ENCODE assay signal across 9 mouse cellular contexts in the genomic region with DNA sequence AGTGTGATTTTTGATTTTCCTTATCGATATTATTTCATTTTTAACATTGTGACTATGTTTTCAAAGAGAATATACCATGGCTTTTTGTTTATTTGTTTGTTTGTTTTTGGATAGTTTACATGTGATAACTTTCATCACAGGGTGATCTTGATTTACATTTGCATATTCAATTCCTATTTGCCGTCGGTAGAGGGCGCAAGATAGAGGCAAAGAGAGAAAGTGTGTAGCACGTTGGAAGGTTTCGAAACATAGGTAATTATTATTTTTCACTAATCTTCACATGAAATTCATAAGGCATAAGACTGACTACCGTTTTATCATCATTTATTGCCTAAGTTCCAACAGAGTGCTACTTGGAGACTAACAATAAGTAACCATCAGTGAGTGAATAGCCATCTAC. TPM values are rescaled to one million over a fixed set of nuclear protein-coding genes. Genes with fewer than 3 reads are reported as not detected.
DNase-seq lines count a peak whose midpoint lies in the region; ATAC-seq lines count a peak whose summit lies in the region.
"Had no signal": no experiment of that assay in that cellular context is flagged by ENCODE, and none has a peak within 500 bp of the region (broad histone marks: within the 10 kb centered on the region; RNA-seq: fewer than 3 reads in every experiment).

No protein-coding gene starts in this region.

- no peak for ATAC-seq in embryonic facial prominence, embryonic 11.5 days (replicated peaks; ENCODE audit: insufficient number of reproducible peaks, low FRiP score, low TSS enrichment, low read depth)
- no peak for ATAC-seq in limb, embryonic 11.5 days (ENCODE audit: insufficient number of reproducible peaks, low FRiP score, low TSS enrichment, low read depth)
- ATAC-seq in forebrain, embryonic 15.5 days (replicated peaks) = no peak

- H3K9me3 ChIP-seq in embryonic facial prominence, embryonic 11.5 days (replicated peaks; ENCODE audit: control insufficient read depth, low read length) = no peaks in the 10 kb centered on the region
- H3K9me3 ChIP-seq in embryonic facial prominence, embryonic 10.5 days = no peaks in the 10 kb centered on the region
- no peaks in the 10 kb centered on the region for H3K9me3 ChIP-seq in limb, embryonic 11.5 days (ENCODE audit: control insufficient read depth, low read length)
- H3K9me3 ChIP-seq in limb, embryonic 10.5 days (replicated peaks) = no peaks in the 10 kb centered on the region
- no peaks in the 10 kb centered on the region for H3K9me3 ChIP-seq in forebrain, embryonic 15.5 days
- H3K9me3 ChIP-seq: lung, embryonic 15.5 days had no signal

- H3K27ac ChIP-seq in embryonic facial prominence, embryonic 11.5 days (replicated peaks; ENCODE audit: low read depth, low read length) = no peak overlapping the region
- H3K27ac ChIP-seq in embryonic facial prominence, embryonic 10.5 days (replicated peaks) = no peak overlapping the region
- H3K27ac ChIP-seq in limb, embryonic 11.5 days (replicated peaks; ENCODE audit: low read depth, low read length) = no peak overlapping the region
- H3K27ac ChIP-seq in limb, embryonic 10.5 days = no peak overlapping the region
- no peak overlapping the region for H3K27ac ChIP-seq in forebrain, embryonic 15.5 days (replicated peaks)
- H3K27ac ChIP-seq: lung, embryonic 15.5 days had no signal

- H3K4me1 ChIP-seq in embryonic facial prominence, embryonic 11.5 days (ENCODE audit: control insufficient read depth, insufficient read depth, low read length) = no peaks in the 10 kb centered on the region
- H3K4me1 ChIP-seq in embryonic facial prominence, embryonic 10.5 days = peaks cover 7% of the 10 kb centered on the region
- no peaks in the 10 kb centered on the region for H3K4me1 ChIP-seq in limb, embryonic 11.5 days (ENCODE audit: control insufficient read depth, insufficient read depth, low read length)
- peaks cover 6% of the 10 kb centered on the region; the same call in 1 of the 2 replicates for H3K4me1 ChIP-seq in limb, embryonic 10.5 days
- H3K4me1 ChIP-seq in forebrain, embryonic 15.5 days = no peaks in the 10 kb centered on the region
- H3K4me1 ChIP-seq: lung, embryonic 15.5 days had no signal

- H3K4me3 ChIP-seq in embryonic facial prominence, embryonic 11.5 days (ENCODE audit: low read depth, low read length) = no peak overlapping the region
- no peak overlapping the region for H3K4me3 ChIP-seq in embryonic facial prominence, embryonic 10.5 days
- H3K4me3 ChIP-seq in limb, embryonic 11.5 days (ENCODE audit: low read depth, low read length) = no peak overlapping the region
- no peak overlapping the region for H3K4me3 ChIP-seq in limb, embryonic 10.5 days
- no peak overlapping the region for H3K4me3 ChIP-seq in forebrain, embryonic 15.5 days
- H3K4me3 ChIP-seq: lung, embryonic 15.5 days had no signal

- WGBS in embryonic facial prominence, embryonic 11.5 days = 18% methylated on average over 7 of the region's 7 CpGs
- 24% methylated on average over 7 of the region's 7 CpGs for WGBS in embryonic facial prominence, embryonic 10.5 days
- WGBS in limb, embryonic 11.5 days = 20% methylated on average over 7 of the region's 7 CpGs
- WGBS in limb, embryonic 10.5 days = 23% methylated on average over 7 of the region's 7 CpGs
- 19% methylated on average over 7 of the region's 7 CpGs for WGBS in forebrain, embryonic 15.5 days

- no peak overlapping the region for H3K9ac ChIP-seq in embryonic facial prominence, embryonic 11.5 days (replicated peaks; ENCODE audit: low read length)
- no peak overlapping the region for H3K9ac ChIP-seq in limb, embryonic 11.5 days (ENCODE audit: low read length)
- no peak overlapping the region for H3K9ac ChIP-seq in forebrain, embryonic 15.5 days (replicated peaks)
- H3K9ac ChIP-seq: lung, embryonic 15.5 days had no signal

- peak; percentile 50 for DNase-seq in embryonic facial prominence, embryonic 11.5 days (ENCODE audit: low spot score)
- no peak for DNase-seq in embryonic facial prominence, embryonic 10.5 days (ENCODE audit: low spot score)
- peak; percentile 40 for DNase-seq in limb, embryonic 11.5 days (ENCODE audit: low spot score)
- DNase-seq in limb, embryonic 10.5 days (ENCODE audit: low spot score) = no peak
- DNase-seq in MN1 (ENCODE audit: low spot score) = peak; percentile 32
- peak; percentile 58 for DNase-seq in kidney, postnatal 14 days
- peak; percentile 20 for DNase-seq in retina, postnatal 7 days (ENCODE audit: low read depth, low spot score)

- no peaks in the 10 kb centered on the region for H3K27me3 ChIP-seq in embryonic facial prominence, embryonic 11.5 days (ENCODE audit: control insufficient read depth, insufficient read depth, low read length)
- H3K27me3 ChIP-seq in embryonic facial prominence, embryonic 10.5 days (replicated peaks; ENCODE audit: low read depth, poor library complexity, severe bottlenecking) = no peaks in the 10 kb centered on the region
- H3K27me3 ChIP-seq in limb, embryonic 11.5 days (ENCODE audit: control insufficient read depth, insufficient read depth, low read length) = no peaks in the 10 kb centered on the region
- 0 out of 2 replicates have a peak, but pooled peaks cover 4% of the 10 kb centered on the region for H3K27me3 ChIP-seq in limb, embryonic 10.5 days (ENCODE audit: low read depth, poor library complexity, severe bottlenecking)
- H3K27me3 ChIP-seq in forebrain, embryonic 15.5 days = no peaks in the 10 kb centered on the region
- H3K27me3 ChIP-seq: lung, embryonic 15.5 days had no signal

- no peaks in the 10 kb centered on the region for H3K36me3 ChIP-seq in embryonic facial prominence, embryonic 11.5 days (replicated peaks; ENCODE audit: control insufficient read depth, insufficient read depth, low read depth, low read length)
- H3K36me3 ChIP-seq in embryonic facial prominence, embryonic 10.5 days (replicated peaks) = no peaks in the 10 kb centered on the region
- H3K36me3 ChIP-seq in limb, embryonic 11.5 days (ENCODE audit: control insufficient read depth, insufficient read depth, low read length) = no peaks in the 10 kb centered on the region
- no peaks in the 10 kb centered on the region for H3K36me3 ChIP-seq in limb, embryonic 10.5 days
- no peaks in the 10 kb centered on the region for H3K36me3 ChIP-seq in forebrain, embryonic 15.5 days
- H3K36me3 ChIP-seq: lung, embryonic 15.5 days had no signal

- no peak overlapping the region for H3K4me2 ChIP-seq in embryonic facial prominence, embryonic 11.5 days (ENCODE audit: low read depth, low read length)
- no peak overlapping the region for H3K4me2 ChIP-seq in limb, embryonic 11.5 days (ENCODE audit: low read depth, severe bottlenecking)
- no peak overlapping the region for H3K4me2 ChIP-seq in forebrain, embryonic 15.5 days (replicated peaks)
- H3K4me2 ChIP-seq: lung, embryonic 15.5 days had no signal

RNA-seq across cellular contexts. Expression of a gene that starts 11.0 kb away (rescaled TPM):
- 16.7 and 17.7 TPM in 2 replicates for polyA plus RNA-seq in embryonic facial prominence, embryonic 11.5 days (2014; fragmentation: Nextera tagmentation; extraction: Ambion mirVana)
- polyA plus RNA-seq in embryonic facial prominence, embryonic 10.5 days (2016; fragmentation: Nextera tagmentation; extraction: Ambion mirVana) = 7.0 and 7.7 TPM in 2 replicates
- polyA plus RNA-seq in limb, embryonic 11.5 days (2014; fragmentation: Nextera tagmentation; extraction: Ambion mirVana) = 8.2 and 8.6 TPM in 2 replicates
- polyA plus RNA-seq in limb, embryonic 10.5 days (2016; fragmentation: Nextera tagmentation; extraction: Ambion mirVana) = 7.1 and 8.7 TPM in 2 replicates
- polyA plus RNA-seq in forebrain, embryonic 15.5 days (2015; fragmentation: Nextera tagmentation; extraction: Ambion mirVana) = 5.3 and 5.7 TPM in 2 replicates

RNA-seq across cellular contexts. Expression of a gene that starts 16.5 kb away (rescaled TPM):
- polyA plus RNA-seq in embryonic facial prominence, embryonic 11.5 days (2014; fragmentation: Nextera tagmentation; extraction: Ambion mirVana) = 6.2 and 7.7 TPM in 2 replicates
- 16.9 and 19.4 TPM in 2 replicates for polyA plus RNA-seq in embryonic facial prominence, embryonic 10.5 days (2016; fragmentation: Nextera tagmentation; extraction: Ambion mirVana)
- polyA plus RNA-seq in limb, embryonic 11.5 days (2014; fragmentation: Nextera tagmentation; extraction: Ambion mirVana) = 11.1 and 14.8 TPM in 2 replicates
- polyA plus RNA-seq in limb, embryonic 10.5 days (2016; fragmentation: Nextera tagmentation; extraction: Ambion mirVana) = 21.9 and 24.5 TPM in 2 replicates
- polyA plus RNA-seq in forebrain, embryonic 15.5 days (2015; fragmentation: Nextera tagmentation; extraction: Ambion mirVana) = 0.97 and 1.4 TPM in 2 replicates

Comparison
In these comparisons a context has a peak if more than half of its experiments do, and no peak if none do; other contexts are left out.
1. DNase-seq: peak in embryonic facial prominence, embryonic 11.5 days (single experiment), limb, embryonic 11.5 days (single experiment), MN1 (single experiment), kidney, postnatal 14 days (single experiment) and retina, postnatal 7 days (single experiment); none in embryonic facial prominence, embryonic 10.5 days (single experiment) and limb, embryonic 10.5 days (single experiment).